Mouse (Mus musculus): ENCODE data around the gene Gng2. TPM values are rescaled to one million over a fixed set of nuclear protein-coding genes. Genes with fewer than 3 reads are reported as not detected.
A peak's percentile ranks its signal among the peaks of the same experiment; 100 is the strongest.

Gene Gng2
- polyA plus RNA-seq, 1 experiment from 2014 or later, result 195 TPM

DNA sequence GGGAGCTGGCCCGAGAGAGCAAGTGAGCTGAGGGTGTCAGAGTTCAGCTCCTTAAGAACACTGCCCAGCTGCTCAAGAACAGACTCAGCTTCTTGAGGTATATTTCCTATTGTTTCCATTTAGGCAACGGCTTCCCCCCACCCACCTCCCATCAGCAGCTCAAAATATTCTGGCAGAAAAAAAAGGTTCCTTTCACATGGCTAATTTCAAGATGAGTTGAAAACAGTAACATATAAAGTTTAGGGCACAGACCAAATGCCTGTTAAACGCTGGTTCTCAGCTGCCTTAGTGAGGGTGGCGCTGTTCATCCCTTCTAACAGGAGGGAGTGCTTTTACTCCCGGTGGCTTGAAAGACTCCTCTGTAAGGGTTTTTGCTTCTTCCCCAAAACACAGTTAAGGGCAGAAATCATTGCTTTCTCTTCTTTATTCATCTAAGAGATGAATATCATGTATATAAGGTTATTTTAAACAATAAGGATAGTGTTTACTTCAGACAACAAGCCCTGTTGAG, 8.4 kb downstream of the Gng2 start:
- 0 out of 2 replicates have a peak, but pooled peaks cover 1% of the 10 kb centered on the region for H3K36me3 ChIP-seq (ENCODE audit: inconsistent target)
- H3K79me2 ChIP-seq (ENCODE audit: inconsistent target), result peaks cover 100% of the 10 kb centered on the region
- H3K4me3 ChIP-seq (ENCODE audit: inconsistent target), result peak overlapping the region; percentile 8; the same call in 1 of the 2 replicates
- WGBS (ENCODE audit: missing documents), result 12% methylated on average over 5 of the region's 5 CpGs
- H3K27ac ChIP-seq, result peak overlapping the region; percentile 86

DNA sequence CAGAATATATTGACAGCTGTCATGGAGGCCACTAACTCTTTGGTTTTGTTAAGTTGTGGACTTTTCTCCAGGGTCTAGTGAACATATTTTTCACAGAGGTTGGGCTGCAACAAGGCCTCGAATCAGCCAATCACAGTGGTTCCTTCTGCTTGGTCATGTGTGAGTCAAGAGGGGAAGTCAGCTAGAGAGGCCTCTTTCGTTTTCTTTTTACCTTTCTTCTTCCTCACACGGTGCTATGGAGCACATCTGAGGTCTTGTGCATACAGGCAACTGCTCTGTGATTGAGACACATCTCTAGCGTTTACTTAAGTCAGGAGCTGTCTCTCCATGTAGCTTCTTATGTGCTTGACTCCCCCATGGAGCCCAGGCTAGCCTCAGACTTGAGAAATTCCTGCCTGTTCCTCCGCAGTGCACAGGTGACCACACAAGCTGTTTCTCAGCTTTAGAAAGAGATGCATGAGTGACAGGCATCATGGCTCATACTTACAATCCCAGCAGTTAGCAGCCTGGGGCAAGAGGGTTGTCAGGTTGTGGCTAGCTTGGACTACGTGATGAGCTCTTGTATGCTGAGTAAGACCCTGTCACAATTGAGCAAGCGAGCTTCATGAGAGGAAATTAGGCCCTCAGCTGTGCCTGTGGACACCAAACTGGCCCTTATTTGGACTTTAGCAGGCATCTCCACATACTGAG, 9.0 kb downstream of the Gng2 start:
- Histone ChIP-seq H3K27ac (peak overlapping the region; percentile 86), H3K79me2 (ENCODE audit: inconsistent target) (peaks cover 100% of the 10 kb centered on the region), H3K36me3 (ENCODE audit: inconsistent target) (0 out of 2 replicates have a peak, but pooled peaks cover 5% of the 10 kb centered on the region), H3K4me3 (ENCODE audit: inconsistent target) (peak overlapping the region; percentile 8; the same call in 1 of the 2 replicates)
- WGBS (ENCODE audit: missing documents), result 17% methylated on average over 7 of the region's 7 CpGs

DNA sequence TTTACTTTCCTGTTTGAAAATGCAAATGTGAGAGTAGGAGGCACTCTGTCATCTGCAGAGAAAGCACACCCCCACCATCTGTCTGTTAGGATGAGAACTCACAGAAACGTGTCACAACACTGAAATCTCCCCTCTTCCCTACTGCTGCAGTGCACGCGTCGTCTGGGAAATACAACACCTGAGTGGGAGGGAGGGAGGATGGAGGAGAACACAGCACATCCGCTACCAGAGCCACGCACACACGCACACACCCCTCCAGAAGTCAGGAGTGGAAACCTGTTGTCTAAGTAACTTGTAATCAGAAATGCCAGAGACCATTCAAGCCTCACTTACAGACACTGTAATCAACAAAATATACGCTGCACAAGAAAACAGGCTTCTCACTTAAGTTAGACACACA, 9.9 kb downstream of the Gng2 start:
- 90% methylated on average over 8 of the region's 8 CpGs for WGBS (ENCODE audit: missing documents)
- peaks cover 100% of the 10 kb centered on the region for H3K79me2 ChIP-seq (ENCODE audit: inconsistent target)
- 0 out of 2 replicates have a peak, but pooled peaks cover 5% of the 10 kb centered on the region for H3K36me3 ChIP-seq (ENCODE audit: inconsistent target)
- peak overlapping the region; percentile 86; the same call in 1 of the 2 replicates for H3K27ac ChIP-seq
- no peak overlapping the region for H3K4me3 ChIP-seq (ENCODE audit: inconsistent target)

DNA sequence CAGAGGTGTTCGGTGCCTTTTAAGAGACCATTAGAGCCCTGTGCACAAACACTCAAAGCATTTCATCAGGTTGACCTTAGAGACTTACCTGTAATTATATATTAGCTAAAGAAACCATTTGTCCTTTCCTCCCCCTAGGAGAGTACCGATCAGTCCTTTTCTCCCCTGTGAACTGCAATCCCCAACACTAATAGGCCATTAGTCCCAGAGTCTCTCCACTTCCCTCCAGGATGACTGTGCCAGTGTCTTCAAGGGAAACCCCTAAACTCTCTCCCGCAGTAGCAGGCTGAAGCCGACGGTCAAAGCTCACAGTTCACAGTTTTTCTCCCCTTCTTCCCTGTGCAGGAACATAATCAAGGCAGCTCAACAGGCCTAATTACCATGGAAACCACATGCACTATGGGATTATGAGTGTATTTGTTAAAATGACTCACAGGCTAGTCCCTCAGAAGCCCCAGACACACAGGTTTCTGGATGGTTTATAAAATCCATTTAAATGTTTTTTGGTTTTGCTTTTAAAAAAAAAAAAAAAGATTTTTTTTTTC, 13.4 kb downstream of the Gng2 start:
- Histone ChIP-seq H3K27ac (no peak overlapping the region), H3K36me3 (ENCODE audit: inconsistent target) (peaks cover 21% of the 10 kb centered on the region), H3K4me3 (ENCODE audit: inconsistent target) (no peak overlapping the region), H3K79me2 (ENCODE audit: inconsistent target) (peaks cover 100% of the 10 kb centered on the region)
- 100% methylated on average over 3 of the region's 5 CpGs for WGBS (ENCODE audit: missing documents)

DNA sequence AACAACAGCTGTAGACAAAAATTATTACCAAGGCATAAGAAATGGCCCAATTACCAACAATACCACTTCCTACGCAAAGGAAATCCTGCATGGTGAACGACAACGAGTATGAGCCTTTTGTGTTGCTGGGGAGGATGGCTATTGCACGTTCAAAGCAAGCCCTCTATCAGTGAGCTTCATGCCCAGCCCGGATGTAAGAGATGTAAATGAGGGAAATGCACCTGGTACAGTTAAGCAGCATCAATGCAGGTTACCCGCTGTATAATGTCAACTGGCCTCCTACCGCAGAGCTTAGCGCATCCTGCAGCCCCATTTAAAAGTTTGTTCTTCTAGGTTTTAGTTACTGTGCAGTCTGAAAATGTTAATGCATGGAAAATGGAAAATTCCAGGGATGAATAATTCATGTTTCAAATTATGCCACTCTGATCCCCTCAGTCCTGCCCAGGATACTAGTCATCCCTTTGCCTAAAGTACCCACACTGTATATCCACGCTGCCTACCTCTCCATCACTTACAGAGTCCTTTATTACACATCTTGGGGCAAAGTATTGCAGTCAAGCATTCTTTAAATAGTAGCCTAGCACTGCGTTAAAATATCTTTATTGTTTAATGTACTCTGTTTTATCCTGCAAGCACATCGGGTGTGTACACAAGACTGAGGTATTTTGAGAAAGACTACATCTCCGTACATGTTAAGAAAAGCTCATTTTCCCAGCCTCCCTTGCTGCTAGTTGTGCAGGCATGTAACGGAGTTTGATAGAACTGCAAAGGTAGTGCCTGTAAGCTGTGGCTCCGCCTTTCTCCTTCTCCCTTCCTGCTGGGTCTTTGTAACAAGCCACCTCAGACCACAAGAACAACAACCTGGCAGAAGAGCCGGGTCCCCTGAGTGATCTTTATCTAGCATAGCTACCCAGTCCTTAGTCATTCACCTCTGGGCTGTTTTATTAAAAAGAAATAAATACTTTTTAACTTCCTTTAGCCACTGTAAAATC, 15.2 kb downstream of the Gng2 start:
- 62% methylated on average over 15 of the region's 15 CpGs for WGBS (ENCODE audit: missing documents)
- Histone ChIP-seq H3K79me2 (ENCODE audit: inconsistent target) (peaks cover 100% of the 10 kb centered on the region), H3K27ac (no peak overlapping the region), H3K4me3 (ENCODE audit: inconsistent target) (no peak overlapping the region), H3K36me3 (ENCODE audit: inconsistent target) (peaks cover 37% of the 10 kb centered on the region)

DNA sequence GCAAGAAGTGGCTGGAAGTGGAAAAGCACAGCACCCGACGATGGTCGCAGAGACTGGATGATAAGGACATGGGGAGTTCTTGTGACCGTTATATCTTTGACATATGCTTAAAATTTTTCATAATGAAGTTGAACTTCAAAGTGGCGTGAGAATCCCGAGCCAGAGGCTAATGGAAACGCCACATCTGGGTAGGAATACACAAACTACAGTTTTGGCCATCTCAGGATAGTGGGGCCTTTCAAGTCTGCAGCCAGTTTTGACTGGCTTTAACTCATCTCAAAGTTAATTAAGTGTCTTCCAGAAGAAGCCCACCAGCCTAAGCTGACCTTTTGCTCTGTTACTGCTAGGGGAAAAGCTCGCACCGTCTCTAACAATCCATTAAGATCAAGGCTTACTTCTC, 17.6 kb downstream of the Gng2 start:
- peaks cover 100% of the 10 kb centered on the region for H3K79me2 ChIP-seq (ENCODE audit: inconsistent target)
- H3K4me3 ChIP-seq (ENCODE audit: inconsistent target), result no peak overlapping the region
- H3K36me3 ChIP-seq (ENCODE audit: inconsistent target), result peaks cover 58% of the 10 kb centered on the region
- H3K27ac ChIP-seq, result no peak overlapping the region
- WGBS (ENCODE audit: missing documents), result 92% methylated on average over 9 of the region's 9 CpGs

DNA sequence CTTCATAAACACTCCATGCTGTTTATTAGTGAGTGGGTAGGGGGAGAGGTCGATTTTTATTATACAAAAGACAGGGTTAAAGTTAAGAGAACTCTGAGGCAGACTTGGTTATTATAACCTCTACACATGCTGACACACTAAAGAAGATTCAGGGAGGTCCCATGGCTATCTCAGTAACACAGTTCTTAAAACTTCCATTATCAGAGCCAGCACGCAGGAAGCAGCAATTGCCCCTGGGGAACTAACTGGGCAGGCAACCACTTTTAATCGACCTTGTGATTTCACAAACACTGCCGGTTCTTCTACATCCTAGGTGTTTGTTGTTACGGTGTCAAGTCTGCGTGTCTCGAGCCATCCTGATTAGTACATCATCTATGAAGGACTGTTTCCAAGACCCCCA, 22.4 kb downstream of the Gng2 start:
- H3K79me2 ChIP-seq (ENCODE audit: inconsistent target), result peaks cover 97% of the 10 kb centered on the region
- peaks cover 61% of the 10 kb centered on the region for H3K36me3 ChIP-seq (ENCODE audit: inconsistent target)
- WGBS (ENCODE audit: missing documents), result 83% methylated on average over 7 of the region's 7 CpGs
- H3K27ac ChIP-seq, result no peak overlapping the region
- no peak overlapping the region for H3K4me3 ChIP-seq (ENCODE audit: inconsistent target)

DNA sequence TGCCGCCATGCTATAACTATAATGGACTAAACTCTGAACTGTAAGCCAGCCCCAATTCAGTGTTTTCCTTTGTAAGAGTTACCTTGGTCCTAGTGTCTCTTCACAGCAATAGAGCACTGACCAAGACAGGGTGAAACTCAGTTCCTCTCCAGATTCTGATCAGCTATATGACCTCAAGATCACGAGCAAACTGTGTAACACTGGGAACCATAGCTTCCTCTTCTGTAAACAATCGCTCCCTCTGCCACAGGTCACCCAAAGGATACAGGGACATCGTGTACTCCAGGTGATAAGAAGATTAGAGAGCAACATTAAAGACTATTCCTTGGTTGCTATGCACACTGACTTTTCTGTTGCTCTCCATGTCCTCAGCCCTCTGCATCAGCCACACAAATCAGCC, 26.6 kb downstream of the Gng2 start:
- Histone ChIP-seq H3K27ac (peak overlapping the region; percentile 88), H3K36me3 (ENCODE audit: inconsistent target) (peaks cover 36% of the 10 kb centered on the region), H3K4me3 (ENCODE audit: inconsistent target) (no peak overlapping the region), H3K79me2 (ENCODE audit: inconsistent target) (peaks cover 97% of the 10 kb centered on the region)
- WGBS (ENCODE audit: missing documents), result 35% methylated on average over 4 of the region's 4 CpGs

DNA sequence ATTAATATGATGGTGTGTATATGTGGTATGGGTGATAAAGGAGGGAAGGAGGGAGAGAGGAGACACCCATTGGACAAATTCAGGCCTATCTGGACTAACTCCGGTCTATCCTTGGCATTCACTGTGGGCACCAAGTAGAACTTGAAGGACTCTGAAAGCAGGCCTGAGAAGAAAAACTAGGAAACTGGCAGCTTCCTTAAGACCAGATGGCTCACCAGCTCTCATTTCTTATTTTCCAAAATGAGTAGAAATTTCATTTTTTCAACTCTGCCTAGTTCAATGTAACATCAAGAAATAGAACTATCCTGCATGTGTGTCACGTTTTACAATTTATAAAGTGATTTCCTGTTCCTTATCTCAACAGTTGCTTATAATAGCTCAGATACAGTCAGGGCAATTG, 28.0 kb downstream of the Gng2 start:
- WGBS (ENCODE audit: missing documents), result 65% methylated on average over 2 of the region's 2 CpGs
- Histone ChIP-seq H3K36me3 (ENCODE audit: inconsistent target) (peaks cover 32% of the 10 kb centered on the region), H3K4me3 (ENCODE audit: inconsistent target) (no peak overlapping the region), H3K27ac (peak overlapping the region; percentile 88), H3K79me2 (ENCODE audit: inconsistent target) (peaks cover 97% of the 10 kb centered on the region)

DNA sequence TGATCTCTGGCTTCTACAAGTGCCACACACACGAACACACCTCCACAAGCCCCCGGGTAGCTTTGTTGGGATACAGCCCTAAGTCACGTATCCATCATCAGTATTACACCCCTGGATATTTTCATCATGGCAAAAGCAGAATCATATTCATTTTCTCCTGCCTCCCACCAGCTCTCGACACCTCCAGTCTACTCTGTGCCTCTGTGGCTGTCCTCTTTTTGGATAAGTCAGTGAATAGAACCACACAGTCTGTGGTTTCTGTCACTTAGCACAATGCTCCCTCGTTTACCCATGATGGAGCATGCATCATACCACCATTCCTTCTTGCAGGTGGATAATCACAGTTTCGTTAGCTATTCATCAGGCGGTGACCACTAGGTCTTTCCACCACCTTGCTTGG, 31.2 kb downstream of the Gng2 start:
- H3K27ac ChIP-seq, result no peak overlapping the region
- H3K36me3 ChIP-seq (ENCODE audit: inconsistent target), result peaks cover 38% of the 10 kb centered on the region
- H3K79me2 ChIP-seq (ENCODE audit: inconsistent target), result peaks cover 97% of the 10 kb centered on the region
- H3K4me3 ChIP-seq (ENCODE audit: inconsistent target), result no peak overlapping the region
- 86% methylated on average over 7 of the region's 7 CpGs for WGBS (ENCODE audit: missing documents)

DNA sequence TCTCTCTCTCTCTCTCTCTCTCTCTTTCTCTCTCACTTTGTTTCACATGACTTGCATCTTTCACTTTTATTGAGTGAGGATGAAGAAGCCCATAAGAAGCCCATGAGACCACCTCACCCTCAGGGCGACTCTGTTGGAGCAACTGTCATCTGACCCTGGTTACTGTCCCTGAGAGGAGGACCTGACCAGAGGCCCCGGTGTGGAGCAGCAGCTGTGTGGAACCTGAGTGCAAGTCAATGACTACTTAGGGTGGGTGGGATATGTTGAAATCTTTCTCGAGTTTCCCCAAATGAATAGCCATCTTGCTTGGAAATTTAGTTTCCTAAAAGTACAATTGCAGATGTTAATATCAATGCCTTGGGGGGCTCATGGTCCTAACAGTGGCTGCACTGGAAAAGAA, 34.7 kb downstream of the Gng2 start:
- WGBS (ENCODE audit: missing documents), result 69% methylated on average over 3 of the region's 3 CpGs
- peaks cover 100% of the 10 kb centered on the region for H3K79me2 ChIP-seq (ENCODE audit: inconsistent target)
- no peak overlapping the region for H3K4me3 ChIP-seq (ENCODE audit: inconsistent target)
- no peak overlapping the region for H3K27ac ChIP-seq
- peaks cover 44% of the 10 kb centered on the region for H3K36me3 ChIP-seq (ENCODE audit: inconsistent target)

DNA sequence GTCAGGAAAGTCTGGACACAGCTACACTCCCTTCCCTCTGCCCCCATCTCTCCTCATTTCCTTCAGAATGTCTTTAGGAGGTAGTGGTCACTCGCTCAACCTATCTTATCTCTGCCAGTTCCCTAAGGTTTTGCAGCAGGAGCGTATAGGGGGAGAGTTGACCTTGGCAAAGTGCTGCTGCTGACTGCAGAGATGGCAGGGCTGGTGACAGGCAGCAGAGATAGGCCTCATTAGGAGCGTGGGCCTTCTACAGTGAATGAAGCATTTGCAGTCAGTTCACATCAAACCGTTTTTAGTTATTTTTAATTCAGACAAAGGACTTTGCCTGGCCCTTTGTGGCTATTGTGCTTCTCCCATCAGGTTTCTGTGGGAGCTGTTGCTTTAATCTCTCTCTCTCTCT, 35.1 kb downstream of the Gng2 start:
- no peak overlapping the region for H3K27ac ChIP-seq
- WGBS (ENCODE audit: missing documents), result 92% methylated on average over 4 of the region's 4 CpGs
- H3K79me2 ChIP-seq (ENCODE audit: inconsistent target), result peaks cover 100% of the 10 kb centered on the region
- peaks cover 44% of the 10 kb centered on the region for H3K36me3 ChIP-seq (ENCODE audit: inconsistent target)
- no peak overlapping the region for H3K4me3 ChIP-seq (ENCODE audit: inconsistent target)

DNA sequence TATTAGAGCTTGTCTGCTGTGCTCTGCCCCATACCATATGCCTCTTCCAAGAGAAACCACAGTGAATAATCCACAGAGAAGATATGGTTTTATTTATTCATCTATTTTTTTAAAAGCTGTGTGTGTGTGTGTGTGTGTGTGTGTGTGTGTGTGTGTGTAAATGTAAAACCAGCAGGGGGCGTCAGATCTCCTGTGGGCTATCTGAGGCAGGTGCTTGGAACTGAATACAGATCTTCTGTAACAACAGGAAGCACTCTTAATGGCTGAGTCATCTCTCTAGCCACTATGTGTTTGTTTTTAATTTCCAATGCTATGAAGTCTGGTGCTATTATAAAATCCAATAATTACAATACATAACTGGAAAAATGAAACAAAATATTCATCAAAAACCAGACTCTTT, 37.4 kb downstream of the Gng2 start:
- no peak overlapping the region for H3K4me3 ChIP-seq (ENCODE audit: inconsistent target)
- H3K27ac ChIP-seq, result no peak overlapping the region
- peaks cover 100% of the 10 kb centered on the region for H3K79me2 ChIP-seq (ENCODE audit: inconsistent target)
- peaks cover 36% of the 10 kb centered on the region; the same call in 1 of the 2 replicates for H3K36me3 ChIP-seq (ENCODE audit: inconsistent target)
- no CpG with 5 or more reads among the region's 1 CpGs for WGBS (ENCODE audit: missing documents)

DNA sequence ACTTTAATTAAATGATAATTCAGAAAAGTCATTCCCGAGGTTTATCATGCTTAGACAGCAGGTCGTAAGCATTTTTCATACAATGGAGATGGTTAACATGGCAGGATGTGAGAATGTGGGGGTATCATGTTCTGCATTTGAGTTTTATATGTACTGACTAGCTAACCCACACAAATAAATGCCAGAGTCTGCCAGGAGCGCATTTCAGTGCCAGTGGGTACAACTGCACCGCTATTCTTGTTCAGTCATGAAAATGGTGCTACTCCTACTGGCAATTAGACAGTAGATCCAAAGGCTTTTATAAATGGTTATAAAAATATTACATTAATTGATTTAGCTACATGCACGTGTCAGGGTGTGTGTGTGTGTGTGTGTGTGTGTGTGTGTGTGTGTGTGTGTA, 38.9 kb downstream of the Gng2 start:
- 98% methylated on average over 4 of the region's 5 CpGs for WGBS (ENCODE audit: missing documents)
- Histone ChIP-seq H3K27ac (no peak overlapping the region), H3K4me3 (ENCODE audit: inconsistent target) (no peak overlapping the region), H3K79me2 (ENCODE audit: inconsistent target) (peaks cover 100% of the 10 kb centered on the region), H3K36me3 (ENCODE audit: inconsistent target) (peaks cover 44% of the 10 kb centered on the region; the same call in 1 of the 2 replicates)

All from macrophage (primary cell).